Mouse (Mus musculus) right cerebral cortex, postnatal 4 days (tissue): Measurements from ENCODE around the gene Nhsl2.
"Not testable (repeated sequence)": the region's sequence is repeated elsewhere in the genome, so short reads cannot be mapped to it uniquely, and the experiment has no call there.

Source experiments
- DNase-seq: peaks from one replicate; pipeline ENCODE4 v3.0.0-alpha.2; 2022

Gene Nhsl2

GRCm38 (mm10) chrX:102094381-102094904 lies 245.3 kb downstream of the Nhsl2 start:
- DNase-seq = no peak

GRCm38 (mm10) chrX:102101886-102102285 lies 252.7 kb downstream of the Nhsl2 start:
- DNase-seq = no peak

DNA sequence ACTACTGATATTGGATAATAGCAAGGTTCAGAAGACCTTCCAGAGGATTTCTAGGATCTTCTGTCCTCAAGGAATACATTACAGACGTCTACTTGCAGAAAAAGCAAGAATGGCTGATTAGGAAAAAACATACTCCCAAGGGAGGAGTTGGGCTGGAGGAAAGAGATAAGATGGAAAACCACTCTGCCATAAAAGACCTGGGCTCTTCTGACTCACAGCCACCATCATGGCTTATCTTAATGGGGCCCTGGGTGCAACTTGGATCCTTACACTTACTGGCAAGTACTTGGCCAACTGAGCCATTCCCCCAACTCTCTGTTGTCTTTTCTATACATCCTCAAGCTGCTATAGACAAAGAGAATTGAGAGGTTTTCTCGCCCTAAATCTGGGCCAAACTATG lies 254.6 kb downstream of the Nhsl2 start:
- DNase-seq = not testable (repeated sequence)

DNA sequence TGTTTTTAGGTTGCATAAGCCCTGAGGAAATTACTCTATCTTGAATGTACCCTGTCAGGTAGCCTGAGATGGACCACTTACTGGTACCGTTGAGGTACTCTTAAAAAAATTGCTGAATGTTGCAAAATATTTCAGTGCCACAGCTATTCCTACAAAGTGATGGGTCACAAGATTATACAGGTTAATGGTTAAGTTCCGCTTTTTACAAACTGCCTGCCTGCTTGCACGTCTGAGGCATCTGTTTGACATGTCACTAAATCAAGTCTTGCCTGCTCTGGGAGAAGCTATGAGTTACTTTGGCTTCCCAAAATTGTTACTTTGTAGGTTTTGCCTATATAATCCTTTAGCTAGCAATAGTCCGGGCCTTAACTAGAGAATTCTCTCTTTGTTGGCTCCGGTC lies 260.2 kb downstream of the Nhsl2 start:
- DNase-seq = not testable (repeated sequence)

DNA sequence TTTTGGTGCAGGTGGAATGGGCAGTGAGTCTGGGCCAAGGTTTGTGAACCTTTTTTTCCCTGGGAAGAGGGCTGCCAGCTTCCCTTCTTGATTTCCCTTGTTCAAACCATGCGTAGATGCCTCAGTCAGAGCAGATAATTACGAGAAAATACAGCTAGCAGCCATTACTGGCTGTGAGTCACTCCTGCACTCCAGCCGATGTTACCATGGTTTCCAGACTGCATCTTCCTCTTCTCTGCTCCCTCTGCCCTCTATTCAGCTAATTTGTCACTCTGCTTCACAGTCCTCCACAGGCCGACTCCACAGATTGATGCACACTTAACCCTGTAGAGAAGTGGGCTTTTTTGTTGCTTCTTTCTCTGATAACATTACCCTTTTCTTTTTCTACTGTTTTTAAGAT lies 266.5 kb downstream of the Nhsl2 start:
- no peak for DNase-seq

GRCm38 (mm10) chrX:102119042-102119864 lies 270.1 kb downstream of the Nhsl2 start, which contains the start of gene Pin4:
Gene Pin4, plus strand, starts transcription at chrX:102119447.
- DNase-seq = peak; percentile 88

DNA sequence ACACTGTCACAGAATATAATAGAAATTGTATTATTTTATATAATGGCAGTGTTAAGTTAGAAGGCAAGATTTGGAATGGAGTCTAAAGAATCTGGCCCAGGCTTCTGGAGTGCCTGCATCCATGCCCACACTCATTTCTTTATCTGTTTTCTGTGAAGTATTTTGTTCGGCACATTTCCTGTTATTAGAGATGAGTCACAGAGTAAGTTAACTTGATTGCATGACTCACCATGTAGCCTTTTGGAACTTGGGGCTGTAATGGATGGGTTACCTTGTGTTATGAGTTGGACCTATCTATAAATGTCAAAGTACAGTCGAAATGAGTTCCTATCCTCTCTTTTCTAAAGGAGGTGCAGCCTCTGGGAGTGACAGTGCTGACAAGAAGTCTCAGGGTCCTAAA lies 272.1 kb downstream of the Nhsl2 start:
- DNase-seq = no peak

DNA sequence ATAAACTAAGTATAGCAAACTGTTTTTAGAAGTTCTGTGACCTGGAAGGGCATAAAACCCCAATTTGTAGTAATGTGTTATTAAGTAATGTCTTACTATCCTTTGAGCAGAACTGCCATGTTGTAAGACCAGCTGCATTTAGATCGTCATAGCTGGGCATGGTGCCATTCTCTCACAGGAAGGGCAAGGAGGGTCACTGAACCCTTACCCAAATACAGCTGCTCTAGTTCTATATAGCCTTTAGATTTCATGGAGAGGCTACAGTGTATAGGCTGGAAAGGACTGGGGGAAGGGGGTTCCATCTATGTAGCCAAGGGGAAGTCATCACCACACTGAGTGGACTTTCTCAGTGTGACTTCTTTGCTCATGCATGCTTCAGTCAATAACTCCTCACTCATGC lies 292.0 kb downstream of the Nhsl2 start:
- DNase-seq = no peak
